Mouse (Mus musculus) ES-E14 (cell line): ENCODE data around the gene I830077J02Rik.

Experiments
- CHD2 ChIP-seq: IDR thresholded peaks from 2 replicates; pipeline ENCODE4 v1.6.1; 2014; ENCODE audit warnings: mild to moderate bottlenecking, low read depth, low read length, inconsistent platforms
- HCFC1 ChIP-seq: IDR thresholded peaks from 2 replicates; pipeline ENCODE4 v1.6.1; 2012; ENCODE audit warnings: low read length, inconsistent platforms, borderline replicate concordance; ENCODE audit not compliant: insufficient read depth
- MAFK ChIP-seq: IDR thresholded peaks from 2 replicates; pipeline ENCODE4 v1.6.1; 2014; ENCODE audit warnings: mild to moderate bottlenecking, low read depth, low read length, inconsistent platforms; ENCODE audit not compliant: insufficient read depth
- ZC3H11A ChIP-seq: IDR thresholded peaks from 2 replicates; pipeline ENCODE4 v1.6.1; 2012; ENCODE audit warnings: low read depth, mild to moderate bottlenecking, inconsistent platforms, low read length, borderline replicate concordance
- ZNF384 ChIP-seq: IDR thresholded peaks from 2 replicates; pipeline ENCODE4 v1.6.1; 2012; ENCODE audit warnings: low read depth, low read length, inconsistent platforms

GRCm38 (mm10) chr3:105894601-105895592 lies 37.6 kb downstream of the I830077J02Rik start:
- no peak for TF ChIP-seq ZNF384
- TF ChIP-seq MAFK = no peak
- 0 out of 2 replicates have a peak, but pooled peaks have one; percentile 9 for TF ChIP-seq ZC3H11A
- TF ChIP-seq HCFC1 = no peak
- no peak for TF ChIP-seq CHD2
